Mouse (Mus musculus): ENCODE results near the gene Snx27. TPM values are rescaled to one million over a fixed set of nuclear protein-coding genes. Genes with fewer than 3 reads are reported as not detected.

Gene Snx27
- polyA plus RNA-seq, 1 experiment from 2014 or later = 41.6 TPM

DNA sequence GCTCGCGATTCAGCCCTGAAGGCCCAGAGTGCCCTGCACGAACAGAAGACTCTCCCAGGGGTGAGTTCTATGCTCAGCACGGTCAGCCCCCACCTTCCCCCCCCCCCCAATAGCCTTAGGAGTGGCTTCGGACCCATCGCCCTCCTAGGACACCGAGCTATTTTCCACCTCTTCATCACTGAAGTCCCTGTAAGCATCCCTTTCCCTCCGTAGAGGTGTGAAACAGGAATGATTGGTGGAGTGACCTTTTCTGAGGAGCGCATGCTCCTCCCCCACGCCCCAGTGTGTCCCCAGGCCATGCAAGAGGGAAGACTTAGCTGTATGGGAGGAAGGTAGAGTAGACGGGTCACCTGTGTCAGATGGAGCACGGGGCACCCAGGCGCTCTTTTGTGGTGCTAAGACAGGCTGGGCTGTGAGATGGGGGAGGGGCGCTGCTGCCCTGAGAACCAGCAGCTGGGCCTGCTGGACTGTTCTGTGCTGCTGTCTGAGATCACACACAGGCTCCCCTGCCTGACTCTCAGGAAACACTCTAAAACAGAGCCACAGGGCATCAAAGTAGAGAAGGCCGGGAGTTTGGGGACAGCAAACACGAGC lies 102.1 kb downstream of the Snx27 start, which contains the start of gene Riiad1:
Gene Riiad1, minus strand, starts transcription at position 51 of the 594 bp plus-strand sequence.
- ATAC-seq (replicated peaks; ENCODE audit: insufficient number of reproducible peaks, low FRiP score, low TSS enrichment, low read depth) = no peak
- Histone ChIP-seq H3K4me1 (ENCODE audit: control insufficient read depth, insufficient read depth, low read length) (no peaks in the 10 kb centered on the region; the same call in 1 of the 2 replicates), H3K4me2 (ENCODE audit: low read depth, low read length) (peak within 1 kb of the TSS; percentile 25), H3K27ac (replicated peaks; ENCODE audit: low read depth, low read length) (no peak within 1 kb of the TSS), H3K9ac (replicated peaks; ENCODE audit: low read length) (no peak within 1 kb of the TSS), H3K4me3 (ENCODE audit: low read depth, low read length) (peak within 1 kb of the TSS; percentile 24), H3K9me3 (replicated peaks; ENCODE audit: control insufficient read depth, low read length) (no peaks in the 10 kb centered on the region), H3K27me3 (ENCODE audit: control insufficient read depth, insufficient read depth, low read length) (peaks cover 2% of the 10 kb centered on the region; the same call in 1 of the 2 replicates), H3K36me3 (replicated peaks; ENCODE audit: control insufficient read depth, insufficient read depth, low read depth, low read length) (no peaks in the 10 kb centered on the region)
- WGBS = 8% methylated on average over 16 of the region's 16 CpGs
- no peak for DNase-seq (ENCODE audit: low spot score)

DNA sequence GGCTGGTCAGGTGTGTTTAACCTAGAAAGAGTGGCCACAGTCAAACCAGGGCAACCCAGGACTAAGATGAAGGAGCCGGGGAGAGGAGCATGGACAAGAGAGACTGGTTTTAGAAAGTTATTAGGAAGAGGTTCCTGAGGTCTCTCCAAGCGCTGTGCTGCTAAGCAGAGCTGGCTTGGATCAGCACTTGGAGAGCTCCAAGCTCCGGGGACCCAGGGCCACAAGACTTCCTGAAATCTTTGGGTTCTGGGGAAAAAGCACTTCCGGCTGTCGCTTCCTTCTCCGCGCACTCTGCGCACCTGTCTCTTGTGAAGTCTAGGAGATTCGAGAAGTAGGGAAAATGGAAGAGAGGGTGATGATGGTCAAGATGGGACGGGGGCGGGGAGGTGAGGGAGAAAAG lies 103.0 kb downstream of the Snx27 start:
- DNase-seq (ENCODE audit: low spot score) (peak; percentile 75), ATAC-seq (replicated peaks; ENCODE audit: insufficient number of reproducible peaks, low FRiP score, low TSS enrichment, low read depth) (no peak)
- Histone ChIP-seq H3K4me2 (ENCODE audit: low read depth, low read length) (peak overlapping the region; percentile 25), H3K4me3 (ENCODE audit: low read depth, low read length) (peak overlapping the region; percentile 24), H3K4me1 (ENCODE audit: control insufficient read depth, insufficient read depth, low read length) (no peaks in the 10 kb centered on the region; the same call in 1 of the 2 replicates), H3K9ac (replicated peaks; ENCODE audit: low read length) (no peak overlapping the region), H3K27me3 (ENCODE audit: control insufficient read depth, insufficient read depth, low read length) (peaks cover 2% of the 10 kb centered on the region; the same call in 1 of the 2 replicates), H3K9me3 (replicated peaks; ENCODE audit: control insufficient read depth, low read length) (no peaks in the 10 kb centered on the region), H3K27ac (replicated peaks; ENCODE audit: low read depth, low read length) (no peak overlapping the region), H3K36me3 (replicated peaks; ENCODE audit: control insufficient read depth, insufficient read depth, low read depth, low read length) (no peaks in the 10 kb centered on the region)
- 2% methylated on average over 11 of the region's 11 CpGs for WGBS

DNA sequence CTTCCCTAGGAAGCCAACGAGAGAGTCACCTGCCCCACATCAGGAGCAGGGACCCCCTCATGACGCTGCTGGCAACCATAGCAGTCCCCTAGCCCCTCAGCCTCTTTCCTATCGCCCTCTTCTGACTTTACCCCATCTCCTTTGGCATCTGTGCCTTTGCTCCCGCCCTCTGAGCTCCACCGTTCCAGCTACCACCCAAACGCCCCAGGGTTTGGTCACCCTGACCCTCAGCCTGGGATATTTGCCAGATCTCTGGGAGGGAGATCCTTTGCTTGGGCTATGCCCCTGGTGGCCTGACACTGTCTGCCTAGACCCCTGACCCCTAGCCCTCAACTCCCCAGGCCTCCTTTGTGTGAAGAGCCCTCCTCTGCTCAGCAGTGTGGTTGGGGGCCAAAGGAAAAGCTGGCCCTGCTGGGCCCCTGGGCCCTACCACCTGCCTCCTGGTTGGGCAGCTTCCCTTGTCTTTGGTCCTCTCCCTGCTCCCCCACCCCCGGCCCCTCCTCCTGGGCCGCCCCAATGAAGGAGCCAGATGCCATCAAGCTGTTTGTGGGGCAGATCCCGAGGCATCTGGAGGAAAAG lies 103.8 kb downstream of the Snx27 start:
- ATAC-seq (replicated peaks; ENCODE audit: insufficient number of reproducible peaks, low FRiP score, low TSS enrichment, low read depth) = 0 out of 2 replicates have a peak, but pooled peaks have one; percentile 31
- Histone ChIP-seq H3K4me3 (ENCODE audit: low read depth, low read length) (peak overlapping the region; percentile 24), H3K27me3 (ENCODE audit: control insufficient read depth, insufficient read depth, low read length) (peaks cover 2% of the 10 kb centered on the region; the same call in 1 of the 2 replicates), H3K9ac (replicated peaks; ENCODE audit: low read length) (peak overlapping the region; percentile 22; the same call in 1 of the 2 replicates), H3K9me3 (replicated peaks; ENCODE audit: control insufficient read depth, low read length) (no peaks in the 10 kb centered on the region), H3K27ac (replicated peaks; ENCODE audit: low read depth, low read length) (no peak overlapping the region), H3K36me3 (replicated peaks; ENCODE audit: control insufficient read depth, insufficient read depth, low read depth, low read length) (no peaks in the 10 kb centered on the region), H3K4me1 (ENCODE audit: control insufficient read depth, insufficient read depth, low read length) (no peaks in the 10 kb centered on the region), H3K4me2 (ENCODE audit: low read depth, low read length) (peak overlapping the region; percentile 0; the same call in 1 of the 2 replicates)
- no peak for DNase-seq (ENCODE audit: low spot score)
- WGBS = 8% methylated on average over 9 of the region's 9 CpGs

DNA sequence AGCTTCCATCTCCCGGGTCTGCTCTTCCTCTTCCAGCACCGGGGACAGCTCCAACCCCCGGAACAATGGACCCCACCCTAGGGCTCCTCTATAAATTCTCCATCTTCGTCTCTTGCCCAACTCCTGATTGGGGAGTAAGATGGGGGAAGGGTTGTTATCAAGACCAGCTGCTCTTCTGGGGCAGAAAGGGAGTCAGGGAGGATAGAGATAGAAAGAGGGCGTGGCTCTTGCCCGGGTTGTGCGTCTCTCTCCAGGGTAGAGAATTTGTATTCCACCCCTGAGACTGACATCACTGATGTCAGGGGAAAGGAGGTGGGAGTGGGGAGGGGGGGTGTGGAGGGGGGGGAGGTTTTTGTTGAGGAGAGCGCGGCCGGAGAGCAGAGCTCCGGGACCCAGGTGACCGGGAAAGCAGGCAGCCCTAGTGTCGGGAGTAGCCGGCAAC lies 104.5 kb downstream of the Snx27 start, which contains the start of gene Celf3:
Gene Celf3, plus strand, starts transcription at position 315 of the 442 bp plus-strand sequence.
- ATAC-seq (replicated peaks; ENCODE audit: insufficient number of reproducible peaks, low FRiP score, low TSS enrichment, low read depth) (peak; percentile 65), DNase-seq (ENCODE audit: low spot score) (peak; percentile 66)
- H3K36me3 ChIP-seq (replicated peaks; ENCODE audit: control insufficient read depth, insufficient read depth, low read depth, low read length) = no peaks in the 10 kb centered on the region
- H3K27me3 ChIP-seq (ENCODE audit: control insufficient read depth, insufficient read depth, low read length) = peaks cover 2% of the 10 kb centered on the region; the same call in 1 of the 2 replicates
- WGBS = under 1% methylated on average over 14 of the region's 14 CpGs
- no peaks in the 10 kb centered on the region for H3K9me3 ChIP-seq (replicated peaks; ENCODE audit: control insufficient read depth, low read length)
- peak within 1 kb of the TSS; percentile 24 for H3K4me3 ChIP-seq (ENCODE audit: low read depth, low read length)
- H3K4me2 ChIP-seq (ENCODE audit: low read depth, low read length) = peak within 1 kb of the TSS; percentile 0; the same call in 1 of the 2 replicates
- peak within 1 kb of the TSS; percentile 22; the same call in 1 of the 2 replicates for H3K9ac ChIP-seq (replicated peaks; ENCODE audit: low read length)
- no peaks in the 10 kb centered on the region for H3K4me1 ChIP-seq (ENCODE audit: control insufficient read depth, insufficient read depth, low read length)
- no peak within 1 kb of the TSS for H3K27ac ChIP-seq (replicated peaks; ENCODE audit: low read depth, low read length)

DNA sequence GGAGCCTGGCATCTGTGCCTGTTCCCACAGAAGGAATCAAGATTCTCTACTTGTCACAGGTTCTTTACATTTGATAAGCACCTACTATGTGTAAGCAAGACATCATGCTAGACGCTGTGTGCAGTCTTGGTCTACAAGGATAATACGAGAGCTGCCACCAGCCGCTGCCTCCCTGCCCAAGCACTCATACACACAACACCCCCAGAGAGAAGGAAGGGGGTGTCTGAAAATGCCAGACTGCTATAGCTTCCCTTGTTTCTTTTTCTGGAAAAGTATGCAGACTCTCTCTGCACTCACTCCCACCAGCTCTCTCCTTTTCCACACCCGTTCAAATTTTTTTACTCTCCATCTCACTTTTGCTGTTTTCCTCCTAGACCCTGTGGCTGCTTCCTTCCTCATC lies 105.1 kb downstream of the Snx27 start:
- Histone ChIP-seq H3K36me3 (replicated peaks; ENCODE audit: control insufficient read depth, insufficient read depth, low read depth, low read length) (no peaks in the 10 kb centered on the region), H3K27ac (replicated peaks; ENCODE audit: low read depth, low read length) (no peak overlapping the region), H3K9me3 (replicated peaks; ENCODE audit: control insufficient read depth, low read length) (no peaks in the 10 kb centered on the region), H3K4me2 (ENCODE audit: low read depth, low read length) (no peak overlapping the region), H3K4me3 (ENCODE audit: low read depth, low read length) (no peak overlapping the region), H3K4me1 (ENCODE audit: control insufficient read depth, insufficient read depth, low read length) (no peaks in the 10 kb centered on the region; the same call in 1 of the 2 replicates), H3K9ac (replicated peaks; ENCODE audit: low read length) (no peak overlapping the region), H3K27me3 (ENCODE audit: control insufficient read depth, insufficient read depth, low read length) (peaks cover 2% of the 10 kb centered on the region; the same call in 1 of the 2 replicates)
- WGBS = 56% methylated on average over 4 of the region's 4 CpGs
- DNase-seq (ENCODE audit: low spot score) = no peak
- ATAC-seq (replicated peaks; ENCODE audit: insufficient number of reproducible peaks, low FRiP score, low TSS enrichment, low read depth) = no peak

DNA sequence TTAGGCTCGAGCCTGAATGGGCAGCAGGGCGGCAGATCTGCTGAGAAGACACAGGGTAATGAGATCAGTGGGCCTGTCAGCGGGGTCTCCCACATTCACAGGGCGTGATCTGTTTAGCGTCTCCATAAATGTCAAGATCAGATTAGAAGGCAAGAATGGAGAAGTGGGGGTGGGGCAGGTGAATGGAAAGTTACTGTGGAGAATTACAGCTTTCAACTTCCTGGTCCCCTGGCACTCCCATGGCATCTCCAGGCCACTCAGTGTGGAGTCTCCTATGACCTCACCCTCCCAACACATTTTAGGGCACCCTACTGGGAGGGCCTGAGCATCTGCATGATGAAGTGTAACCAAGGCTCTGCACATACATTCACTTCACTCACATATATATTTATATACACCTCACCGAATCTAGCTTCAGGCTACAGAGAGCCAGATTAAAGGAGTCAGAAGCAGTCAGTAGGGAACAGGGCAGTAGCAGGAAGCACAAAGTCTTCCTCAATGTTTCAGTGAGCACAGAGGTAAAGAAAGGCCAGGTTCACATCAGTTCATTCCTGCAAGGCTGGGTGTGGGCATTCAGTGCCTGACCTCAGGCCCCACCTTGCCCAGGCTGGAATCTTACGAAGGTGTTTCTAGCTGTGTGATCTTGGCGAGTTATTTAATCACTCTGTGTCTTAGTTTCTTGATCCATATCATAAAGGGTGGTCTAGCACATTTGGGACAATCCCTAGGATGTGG lies 106.0 kb downstream of the Snx27 start:
- H3K9me3 ChIP-seq (replicated peaks; ENCODE audit: control insufficient read depth, low read length) = no peaks in the 10 kb centered on the region
- no peak overlapping the region for H3K27ac ChIP-seq (replicated peaks; ENCODE audit: low read depth, low read length)
- DNase-seq (ENCODE audit: low spot score) (peak; percentile 26), ATAC-seq (replicated peaks; ENCODE audit: insufficient number of reproducible peaks, low FRiP score, low TSS enrichment, low read depth) (no peak)
- no peaks in the 10 kb centered on the region; the same call in 1 of the 2 replicates for H3K4me1 ChIP-seq (ENCODE audit: control insufficient read depth, insufficient read depth, low read length)
- no peaks in the 10 kb centered on the region for H3K36me3 ChIP-seq (replicated peaks; ENCODE audit: control insufficient read depth, insufficient read depth, low read depth, low read length)
- H3K4me3 ChIP-seq (ENCODE audit: low read depth, low read length) = no peak overlapping the region
- WGBS = 61% methylated on average over 8 of the region's 8 CpGs
- H3K9ac ChIP-seq (replicated peaks; ENCODE audit: low read length) = no peak overlapping the region
- H3K27me3 ChIP-seq (ENCODE audit: control insufficient read depth, insufficient read depth, low read length) = peaks cover 2% of the 10 kb centered on the region; the same call in 1 of the 2 replicates
- H3K4me2 ChIP-seq (ENCODE audit: low read depth, low read length) = no peak overlapping the region

DNA sequence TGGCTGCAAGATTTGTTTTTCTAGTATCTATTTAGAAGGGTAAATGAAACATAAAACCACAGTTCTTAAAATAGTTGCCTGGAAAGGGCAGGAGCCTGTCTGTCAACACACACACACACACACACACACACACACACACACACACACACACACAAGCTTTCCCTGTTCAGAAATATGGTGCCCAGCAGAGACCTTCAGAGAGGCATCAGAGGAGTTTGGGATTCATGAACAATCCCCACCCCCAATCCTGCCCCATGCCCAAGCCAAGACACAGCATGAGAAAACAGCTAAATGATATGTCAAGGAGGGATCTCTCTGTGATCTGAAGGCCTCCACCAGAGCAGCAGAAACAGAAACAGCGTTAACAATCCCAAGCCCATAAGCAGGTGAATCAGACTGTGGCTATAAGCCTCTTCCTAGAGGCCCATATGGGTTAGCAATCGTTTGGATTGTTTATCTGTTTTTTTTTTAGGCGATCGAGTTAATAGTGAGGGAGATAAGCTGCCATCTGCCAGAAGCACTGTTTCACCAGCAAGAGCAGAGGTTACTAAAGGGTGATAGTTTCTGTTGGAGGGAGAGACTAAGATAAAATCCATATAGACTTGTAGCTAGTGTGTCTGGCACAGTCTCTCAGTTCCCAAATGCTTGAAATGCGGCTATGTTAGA lies 108.8 kb downstream of the Snx27 start:
- ATAC-seq (replicated peaks; ENCODE audit: insufficient number of reproducible peaks, low FRiP score, low TSS enrichment, low read depth) (no peak), DNase-seq (ENCODE audit: low spot score) (no peak)
- Histone ChIP-seq H3K9ac (replicated peaks; ENCODE audit: low read length) (no peak overlapping the region), H3K4me3 (ENCODE audit: low read depth, low read length) (no peak overlapping the region), H3K36me3 (replicated peaks; ENCODE audit: control insufficient read depth, insufficient read depth, low read depth, low read length) (no peaks in the 10 kb centered on the region), H3K9me3 (replicated peaks; ENCODE audit: control insufficient read depth, low read length) (no peaks in the 10 kb centered on the region), H3K4me2 (ENCODE audit: low read depth, low read length) (no peak overlapping the region), H3K4me1 (ENCODE audit: control insufficient read depth, insufficient read depth, low read length) (no peaks in the 10 kb centered on the region; the same call in 1 of the 2 replicates), H3K27me3 (ENCODE audit: control insufficient read depth, insufficient read depth, low read length) (0 out of 2 replicates have a peak, but pooled peaks cover under 1% of the 10 kb centered on the region), H3K27ac (replicated peaks; ENCODE audit: low read depth, low read length) (no peak overlapping the region)
- 77% methylated on average over 5 of the region's 5 CpGs for WGBS
